Mouse (Mus musculus) hindbrain, embryonic 14.5 days (tissue): ENCODE results near the gene Taf6l. TPM values are rescaled to one million over a fixed set of nuclear protein-coding genes. Genes with fewer than 3 reads are reported as not detected.

Experiments
- ATAC-seq: fragments of 200-750 bp; cut with Nextera tagmentation; 2 replicates; pipeline ENCODE4 v1.8.0; 2017; ENCODE audit warnings: moderate number of reproducible peaks, mild to moderate bottlenecking, moderate TSS enrichment, moderate library complexity; ENCODE audit not compliant: low FRiP score
- DNase-seq: peaks from one replicate; pipeline ENCODE4 v3.0.0-alpha.2; 2015; ENCODE audit warnings: low spot score
- H3K27ac ChIP-seq: fragments of 300-500 bp; sonication (generic); 2 replicates; pipeline ENCODE4 v1.5.1; 2014; ENCODE audit warnings: mild to moderate bottlenecking, moderate library complexity
- H3K27me3 ChIP-seq: fragments of 300-500 bp; sonication (generic); 2 replicates; pipeline ENCODE4 v1.6.1; 2014; ENCODE audit warnings: mild to moderate bottlenecking, low read length, mixed read lengths; ENCODE audit not compliant: control insufficient read depth, insufficient read depth
- H3K36me3 ChIP-seq: fragments of 300-500 bp; sonication (generic); replicated peaks from 2 replicates; pipeline ENCODE4 v1.6.1; 2014; ENCODE audit not compliant: control insufficient read depth, insufficient read depth
- H3K4me1 ChIP-seq: fragments of 300-500 bp; sonication (generic); replicated peaks from 2 replicates; pipeline ENCODE4 v1.6.1; 2014; ENCODE audit warnings: antibody characterized with exemption, low read length, mixed read lengths; ENCODE audit not compliant: control insufficient read depth, insufficient read depth
- H3K4me2 ChIP-seq: fragments of 300-500 bp; sonication (generic); replicated peaks from 2 replicates; pipeline ENCODE4 v1.6.1; 2014; ENCODE audit warnings: mild to moderate bottlenecking, moderate library complexity
- H3K4me3 ChIP-seq: fragments of 300-500 bp; sonication (generic); replicated peaks from 2 replicates; pipeline ENCODE4 v1.5.1; 2014; ENCODE audit warnings: mild to moderate bottlenecking, low read length
- H3K9ac ChIP-seq: fragments of 300-500 bp; sonication (generic); 2 replicates; pipeline ENCODE4 v1.6.1; 2014
- H3K9me3 ChIP-seq: fragments of 300-500 bp; sonication (generic); 2 replicates; pipeline ENCODE4 v1.6.1; 2016; ENCODE audit warnings: low read length; ENCODE audit not compliant: control insufficient read depth
- WGBS: fragments of 180-500 bp; shearing (Covaris S2); extraction: QIAGEN DNeasy Blood & Tissue Kit; methylation state at CpG from one replicate; pipeline ENCODE4 v1.1.7; 2014; 5-methylcytosine and 5-hydroxymethylcytosine counted together
- polyA plus RNA-seq: library from polyadenylated mRNA; unstranded; fragments of >200 nt; fragmentation: Nextera tagmentation; extraction: Ambion mirVana; gene quantifications from 2 replicates; pipeline ENCODE4 v1.2.1, GENCODE M21; 2014

Taf6l gene
- 18.7 TPM in 2 replicates for polyA plus RNA-seq

DNA sequence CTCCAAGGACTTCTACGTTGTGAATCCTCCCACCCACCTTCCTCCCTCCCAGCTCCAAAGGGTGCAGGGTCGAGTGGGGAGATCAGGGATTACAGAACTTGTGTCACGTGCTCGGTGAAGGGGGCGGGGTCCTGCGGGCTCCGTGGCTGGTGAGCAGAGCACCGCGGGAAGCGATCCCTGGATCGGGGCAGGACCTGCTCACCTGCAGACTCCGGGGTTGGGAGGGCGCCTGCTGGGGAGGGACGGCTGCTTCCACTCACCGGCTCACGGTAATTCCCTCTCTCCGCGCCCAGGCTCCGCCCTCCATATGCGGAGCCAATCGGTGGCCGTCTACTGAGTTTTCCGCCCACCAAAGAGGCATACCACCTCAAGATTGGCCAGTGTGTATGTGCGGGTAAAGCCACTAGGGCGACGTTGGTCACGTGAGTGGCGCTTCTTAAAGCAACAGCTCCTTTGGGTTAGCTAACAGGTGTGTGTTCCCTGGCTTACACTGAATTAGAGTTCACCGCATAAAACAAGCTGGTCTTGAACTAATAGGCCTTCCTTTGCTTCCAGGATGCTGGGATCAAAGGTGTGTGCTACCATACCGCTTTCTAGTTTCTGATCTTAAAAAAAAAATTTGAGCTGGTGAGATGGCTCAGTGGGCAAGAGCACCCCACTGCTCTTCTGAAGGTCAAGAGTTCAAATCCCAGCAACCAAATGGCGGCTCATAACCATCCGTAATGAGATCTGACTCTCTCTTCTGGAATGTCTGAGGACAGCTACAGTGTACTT, at the start of gene Taf6l:
Taf6l (minus strand) TSS at position 410 of the 774 bp plus-strand sequence.
- peak; percentile 94 for DNase-seq
- Histone ChIP-seq H3K27ac (peak within 1 kb of the TSS; percentile 64), H3K27me3 (no peaks in the 10 kb centered on the region), H3K36me3 (peaks cover 34% of the 10 kb centered on the region), H3K9ac (peak within 1 kb of the TSS; percentile 67), H3K9me3 (no peaks in the 10 kb centered on the region), H3K4me3 (peak within 1 kb of the TSS; percentile 61), H3K4me1 (peaks cover 6% of the 10 kb centered on the region; the same call in 1 of the 2 replicates), H3K4me2 (peak within 1 kb of the TSS; percentile 68)
- ATAC-seq: peak; percentile 99
- under 1% methylated on average over 32 of the region's 32 CpGs for WGBS

DNA sequence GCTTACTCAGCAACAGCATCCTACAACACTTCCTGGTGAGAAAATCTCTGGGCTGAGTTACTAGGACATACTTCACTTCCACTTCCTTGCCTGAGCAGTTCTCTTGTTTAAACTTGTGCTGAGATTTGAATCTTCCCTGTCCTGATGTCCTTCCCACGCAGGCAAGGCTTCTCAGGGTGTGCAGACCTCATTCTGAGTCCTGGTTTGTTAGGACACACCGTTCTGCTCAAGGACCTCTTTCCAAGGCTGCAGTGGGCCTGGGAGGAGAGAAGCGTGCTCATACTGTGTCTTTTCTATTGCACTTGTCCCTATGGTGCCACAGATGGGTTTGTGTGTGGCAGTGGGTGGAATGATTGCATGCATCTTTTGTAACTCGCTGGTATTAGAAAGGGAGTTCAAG, 46.8 kb upstream of the Taf6l start:
- Histone ChIP-seq H3K27ac (no peak overlapping the region), H3K9me3 (no peaks in the 10 kb centered on the region), H3K36me3 (peaks cover 79% of the 10 kb centered on the region), H3K27me3 (no peaks in the 10 kb centered on the region), H3K9ac (no peak overlapping the region), H3K4me3 (no peak overlapping the region), H3K4me1 (no peaks in the 10 kb centered on the region), H3K4me2 (no peak overlapping the region)
- WGBS: 94% methylated on average over 4 of the region's 4 CpGs
- DNase-seq (no peak), ATAC-seq (no peak)

DNA sequence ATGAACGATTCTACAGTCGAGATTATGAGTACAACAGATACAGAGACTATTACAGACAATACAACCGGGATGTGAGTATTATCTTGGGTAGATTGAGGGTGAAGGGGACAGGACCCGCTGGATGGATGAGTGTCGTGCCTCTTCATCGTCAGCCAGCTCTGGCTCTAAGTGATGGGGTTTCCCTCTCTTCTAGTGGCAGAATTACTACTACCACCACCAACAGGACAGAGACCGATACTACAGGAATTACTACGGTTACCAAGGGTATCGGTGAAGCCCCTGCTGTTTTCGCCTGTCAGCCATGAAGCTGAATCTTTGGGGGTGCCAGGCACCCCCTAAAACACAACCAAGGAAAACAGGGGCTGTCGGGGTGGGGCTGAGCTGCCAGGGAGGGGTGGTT, 45.0 kb upstream of the Taf6l start:
- no peak overlapping the region for H3K27ac ChIP-seq
- no peak for ATAC-seq
- WGBS: 77% methylated on average over 11 of the region's 11 CpGs
- no peaks in the 10 kb centered on the region for H3K9me3 ChIP-seq
- no peaks in the 10 kb centered on the region for H3K4me1 ChIP-seq
- H3K9ac ChIP-seq: no peak overlapping the region
- no peak overlapping the region for H3K4me2 ChIP-seq
- DNase-seq: no peak
- no peaks in the 10 kb centered on the region for H3K27me3 ChIP-seq
- H3K36me3 ChIP-seq: peaks cover 96% of the 10 kb centered on the region
- no peak overlapping the region for H3K4me3 ChIP-seq

DNA sequence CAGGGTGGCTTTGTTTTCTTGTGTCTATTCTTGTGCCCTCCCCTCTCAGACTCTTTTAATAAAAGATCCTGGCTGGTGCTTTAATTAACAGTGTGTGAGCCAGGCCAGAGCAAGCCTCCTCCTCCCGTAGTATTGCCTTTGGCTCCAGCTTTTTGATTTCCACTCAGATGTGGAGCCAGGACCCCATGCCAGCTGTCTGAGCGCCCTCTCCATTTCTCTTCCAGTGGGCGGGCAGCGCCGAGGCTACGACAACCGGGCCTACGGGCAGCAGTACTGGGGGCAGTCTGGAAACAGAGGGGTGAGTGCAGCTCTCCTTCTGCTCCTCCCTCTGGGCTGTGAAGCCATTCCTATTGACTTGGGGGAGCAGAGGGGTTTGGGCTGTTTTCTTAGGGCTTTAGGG, 44.4 kb upstream of the Taf6l start:
- no peaks in the 10 kb centered on the region for H3K9me3 ChIP-seq
- ATAC-seq: no peak
- no peaks in the 10 kb centered on the region for H3K4me1 ChIP-seq
- H3K36me3 ChIP-seq: peaks cover 99% of the 10 kb centered on the region
- H3K27ac ChIP-seq: no peak overlapping the region
- no peaks in the 10 kb centered on the region for H3K27me3 ChIP-seq
- 92% methylated on average over 8 of the region's 8 CpGs for WGBS
- no peak overlapping the region for H3K9ac ChIP-seq
- no peak overlapping the region for H3K4me2 ChIP-seq
- DNase-seq: no peak
- H3K4me3 ChIP-seq: no peak overlapping the region

DNA sequence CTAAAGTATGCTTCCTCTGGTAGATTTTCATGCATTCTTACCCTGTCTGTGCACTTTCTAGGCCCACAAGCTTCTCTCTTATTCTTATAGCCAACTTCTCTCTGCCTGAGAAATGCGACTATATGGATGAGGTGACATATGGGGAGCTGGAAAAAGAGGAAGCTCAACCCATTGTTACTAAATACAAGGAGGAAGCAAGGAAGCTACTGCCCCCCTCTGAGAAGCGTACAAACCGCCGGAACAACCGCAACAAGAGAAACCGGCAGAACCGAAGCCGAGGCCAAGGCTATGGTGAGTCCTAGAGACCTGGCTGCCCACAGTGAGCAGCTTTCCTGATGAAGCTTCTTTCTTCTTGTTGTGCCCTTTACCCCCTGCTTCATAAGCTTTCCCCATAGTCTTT, 43.4 kb upstream of the Taf6l start, which contains the start of gene AC129217.1:
AC129217.1 (plus strand) TSS at position 114 of the 400 bp plus-strand sequence.
- no peak for DNase-seq
- H3K36me3 ChIP-seq: peaks cover 100% of the 10 kb centered on the region
- H3K9ac ChIP-seq: no peak within 1 kb of the TSS
- H3K4me3 ChIP-seq: 0 out of 2 replicates have a peak within 1 kb of the TSS, but pooled peaks have one; percentile 2
- no peak within 1 kb of the TSS for H3K4me2 ChIP-seq
- no peaks in the 10 kb centered on the region for H3K9me3 ChIP-seq
- no peak for ATAC-seq
- 92% methylated on average over 8 of the region's 8 CpGs for WGBS
- no peaks in the 10 kb centered on the region for H3K4me1 ChIP-seq
- H3K27me3 ChIP-seq: no peaks in the 10 kb centered on the region
- no peak within 1 kb of the TSS for H3K27ac ChIP-seq

DNA sequence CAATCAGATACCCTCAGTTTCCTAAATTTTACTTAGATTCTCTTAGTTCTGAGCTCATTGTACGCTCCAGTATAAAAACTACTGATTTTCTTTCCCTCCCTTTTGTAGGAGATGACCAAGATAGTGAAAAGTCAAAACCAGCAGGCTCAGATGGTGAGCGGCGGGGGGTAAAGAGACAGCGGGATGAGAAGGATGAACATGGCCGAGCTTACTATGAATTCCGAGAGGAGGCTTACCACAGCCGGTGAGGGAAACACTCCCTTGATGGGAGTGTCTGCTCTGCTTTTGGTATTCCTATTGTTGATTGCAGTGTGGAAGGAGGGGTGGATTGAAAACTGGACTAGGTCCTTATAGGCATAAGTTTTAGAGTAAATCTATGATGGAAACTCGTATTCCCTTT, 36.5 kb upstream of the Taf6l start:
- DNase-seq: no peak
- Histone ChIP-seq H3K9me3 (no peaks in the 10 kb centered on the region), H3K36me3 (peaks cover 51% of the 10 kb centered on the region), H3K27ac (no peak overlapping the region), H3K4me3 (peak overlapping the region; percentile 90), H3K27me3 (no peaks in the 10 kb centered on the region), H3K4me1 (peaks cover 34% of the 10 kb centered on the region), H3K4me2 (peak overlapping the region; percentile 76), H3K9ac (peak overlapping the region; percentile 90)
- WGBS: 65% methylated on average over 8 of the region's 8 CpGs
- no peak for ATAC-seq

DNA sequence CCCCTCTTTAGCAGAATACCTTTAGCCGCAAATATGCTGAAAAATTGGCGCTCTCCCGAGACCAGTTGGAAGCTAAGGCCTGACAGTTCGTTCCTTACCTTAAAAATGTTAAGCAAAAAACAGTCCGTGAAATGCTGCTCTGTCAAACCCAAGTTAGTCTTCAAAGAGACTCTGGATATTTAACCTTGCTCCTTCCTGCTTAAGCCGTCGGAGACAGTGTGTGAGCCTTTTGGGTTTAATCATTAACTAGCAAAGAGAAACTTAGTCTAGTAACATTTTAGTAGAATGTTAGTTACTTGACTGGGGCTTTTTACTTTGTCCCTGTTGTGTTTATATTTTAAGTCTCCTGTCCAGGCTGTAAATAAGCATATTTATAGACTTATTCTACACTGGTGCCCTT, 34.9 kb upstream of the Taf6l start:
- H3K9ac ChIP-seq: peak overlapping the region; percentile 90
- H3K4me1 ChIP-seq: peaks cover 47% of the 10 kb centered on the region
- H3K4me2 ChIP-seq: peak overlapping the region; percentile 76
- 4% methylated on average over 7 of the region's 7 CpGs for WGBS
- H3K27ac ChIP-seq: no peak overlapping the region; the same call in 1 of the 2 replicates
- H3K9me3 ChIP-seq: no peaks in the 10 kb centered on the region
- H3K27me3 ChIP-seq: no peaks in the 10 kb centered on the region
- peak overlapping the region; percentile 90 for H3K4me3 ChIP-seq
- H3K36me3 ChIP-seq: peaks cover 36% of the 10 kb centered on the region
- ATAC-seq (no peak), DNase-seq (no peak)

DNA sequence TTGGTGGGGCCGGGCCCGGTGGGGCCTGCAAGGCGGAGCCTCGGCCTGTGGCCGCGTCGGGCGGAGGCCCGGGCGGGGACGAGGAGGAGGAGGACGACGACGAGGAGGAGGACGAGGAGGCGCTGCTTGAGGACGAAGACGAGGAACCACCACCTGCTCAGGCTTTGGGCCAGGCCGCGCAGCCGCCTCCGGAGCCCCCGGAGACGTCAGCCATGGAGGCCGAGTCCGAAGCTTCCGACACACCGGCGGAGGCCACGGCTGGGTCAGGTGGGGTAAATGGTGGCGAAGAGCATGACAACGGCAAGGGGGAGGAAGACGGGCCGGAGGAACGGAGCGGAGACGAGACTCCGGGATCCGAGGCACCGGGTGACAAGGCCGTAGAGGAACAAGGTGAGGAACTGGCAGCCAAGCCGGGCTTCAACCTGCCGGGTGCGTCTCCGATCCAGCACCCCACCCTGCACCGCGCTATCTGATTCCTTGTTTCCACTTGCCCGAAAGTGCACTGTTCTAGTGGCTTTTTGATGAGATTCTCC, 34.3 kb upstream of the Taf6l start:
- WGBS: under 1% methylated on average over 48 of the region's 48 CpGs
- ATAC-seq (peak; percentile 28), DNase-seq (no peak)
- peak overlapping the region; percentile 90 for H3K9ac ChIP-seq
- H3K9me3 ChIP-seq: no peaks in the 10 kb centered on the region
- H3K4me3 ChIP-seq: peak overlapping the region; percentile 90
- H3K4me2 ChIP-seq: peak overlapping the region; percentile 76
- peak overlapping the region; percentile 96 for H3K27ac ChIP-seq
- H3K4me1 ChIP-seq: peaks cover 47% of the 10 kb centered on the region
- H3K27me3 ChIP-seq: no peaks in the 10 kb centered on the region
- peaks cover 31% of the 10 kb centered on the region for H3K36me3 ChIP-seq

DNA sequence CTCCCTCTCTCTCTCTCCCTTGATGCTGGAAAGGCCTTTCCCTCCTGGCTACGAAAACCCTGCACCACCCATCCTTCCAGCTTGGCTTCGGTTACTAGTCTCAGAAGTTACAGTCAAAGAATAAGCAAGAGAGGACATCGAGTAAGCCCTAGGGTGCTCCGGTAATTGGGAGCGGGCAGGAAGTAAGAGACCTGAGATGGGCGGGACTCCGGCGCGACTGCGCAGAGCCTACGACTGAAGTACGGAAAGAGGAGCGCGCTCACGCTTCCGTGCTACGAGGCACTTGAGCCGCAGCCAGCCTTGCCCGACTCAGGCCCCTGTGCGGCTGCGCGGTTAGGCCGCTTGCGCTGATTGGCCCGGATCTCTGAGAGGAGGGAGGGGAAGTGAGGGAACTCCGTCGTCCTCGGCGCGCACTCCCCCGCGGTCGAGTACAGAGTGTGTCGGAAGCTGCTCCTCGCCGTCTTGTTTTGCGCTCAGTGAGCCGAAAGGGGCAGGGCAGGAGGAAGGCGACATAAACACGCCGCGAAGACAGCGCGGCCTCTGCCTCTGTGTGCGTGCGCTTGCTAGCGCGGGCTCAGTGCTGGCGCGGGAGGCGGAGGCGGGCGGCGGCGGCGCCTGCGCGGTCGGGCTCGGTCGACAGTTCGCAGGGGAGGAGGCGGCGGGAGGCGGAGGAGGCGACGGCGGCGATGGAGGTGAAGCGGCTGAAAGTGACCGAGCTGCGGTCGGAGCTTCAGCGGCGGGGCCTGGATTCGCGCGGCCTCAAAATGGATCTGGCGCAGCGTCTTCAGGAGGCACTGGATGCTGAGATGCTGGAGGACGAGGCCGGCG, 33.6 kb upstream of the Taf6l start, which contains the start of gene Hnrnpul2:
Hnrnpul2 (plus strand) TSS at position 415 of the 828 bp plus-strand sequence.
- H3K4me3 ChIP-seq: peak within 1 kb of the TSS; percentile 90
- H3K4me2 ChIP-seq: peak within 1 kb of the TSS; percentile 76
- ATAC-seq (peak; percentile 96), DNase-seq (peak; percentile 97)
- peaks cover 31% of the 10 kb centered on the region for H3K36me3 ChIP-seq
- H3K9ac ChIP-seq: peak within 1 kb of the TSS; percentile 90
- H3K9me3 ChIP-seq: no peaks in the 10 kb centered on the region
- WGBS: under 1% methylated on average over 81 of the region's 83 CpGs
- H3K27me3 ChIP-seq: no peaks in the 10 kb centered on the region
- peaks cover 47% of the 10 kb centered on the region for H3K4me1 ChIP-seq
- H3K27ac ChIP-seq: peak within 1 kb of the TSS; percentile 96
